Mouse (Mus musculus): ENCODE results near the gene Wfikkn2. TPM values are rescaled to one million over a fixed set of nuclear protein-coding genes. Genes with fewer than 3 reads are reported as not detected.

Wfikkn2 gene
- polyA plus RNA-seq, 1 experiment, result not detected

- Histone ChIP-seq H3K4me1 (ENCODE audit: control insufficient read depth, insufficient read depth, low read length) (peaks cover 10% of the 10 kb centered on the region), H3K27ac (ENCODE audit: insufficient read depth, low read depth, low read length) (no peak overlapping the region), H3K4me3 (ENCODE audit: insufficient read depth, low read length) (peak overlapping the region; percentile 33)
- no peak for TF ChIP-seq POLR2A (IDR thresholded peaks at IDR 0.05; ENCODE audit: borderline replicate concordance, low read depth, low read length)
- peak; percentile 54 for TF ChIP-seq CTCF (IDR thresholded peaks at IDR 0.05; ENCODE audit: low read depth, low read length)
Measured at GRCm38 (mm10) chr11:94265134-94265785, 19.5 kb upstream of the Wfikkn2 start.

GRCm38 (mm10) chr11:94261585-94262370 lies 16.0 kb upstream of the Wfikkn2 start:
- TF ChIP-seq CTCF (IDR thresholded peaks at IDR 0.05; ENCODE audit: low read depth, low read length) (no peak), POLR2A (IDR thresholded peaks at IDR 0.05; ENCODE audit: borderline replicate concordance, low read depth, low read length) (no peak)
- Histone ChIP-seq H3K27ac (ENCODE audit: insufficient read depth, low read depth, low read length) (no peak overlapping the region), H3K4me3 (ENCODE audit: insufficient read depth, low read length) (no peak overlapping the region), H3K4me1 (ENCODE audit: control insufficient read depth, insufficient read depth, low read length) (peaks cover 19% of the 10 kb centered on the region)

GRCm38 (mm10) chr11:94259814-94260213 lies 14.0 kb upstream of the Wfikkn2 start:
- H3K4me3 ChIP-seq (ENCODE audit: insufficient read depth, low read length), result no peak overlapping the region
- TF ChIP-seq CTCF (IDR thresholded peaks at IDR 0.05; ENCODE audit: low read depth, low read length), result no peak
- no peak for TF ChIP-seq POLR2A (IDR thresholded peaks at IDR 0.05; ENCODE audit: borderline replicate concordance, low read depth, low read length)
- peak overlapping the region; percentile 59 for H3K27ac ChIP-seq (ENCODE audit: insufficient read depth, low read depth, low read length)
- H3K4me1 ChIP-seq (ENCODE audit: control insufficient read depth, insufficient read depth, low read length), result peaks cover 18% of the 10 kb centered on the region

GRCm38 (mm10) chr11:94257987-94258386 lies 12.2 kb upstream of the Wfikkn2 start:
- Histone ChIP-seq H3K27ac (ENCODE audit: insufficient read depth, low read depth, low read length) (no peak overlapping the region), H3K4me1 (ENCODE audit: control insufficient read depth, insufficient read depth, low read length) (peaks cover 23% of the 10 kb centered on the region), H3K4me3 (ENCODE audit: insufficient read depth, low read length) (no peak overlapping the region)
- no peak for TF ChIP-seq CTCF (IDR thresholded peaks at IDR 0.05; ENCODE audit: low read depth, low read length)
- no peak for TF ChIP-seq POLR2A (IDR thresholded peaks at IDR 0.05; ENCODE audit: borderline replicate concordance, low read depth, low read length)

GRCm38 (mm10) chr11:94255733-94256132 lies 9.9 kb upstream of the Wfikkn2 start:
- Histone ChIP-seq H3K4me3 (ENCODE audit: insufficient read depth, low read length) (no peak overlapping the region), H3K27ac (ENCODE audit: insufficient read depth, low read depth, low read length) (no peak overlapping the region), H3K4me1 (ENCODE audit: control insufficient read depth, insufficient read depth, low read length) (peaks cover 29% of the 10 kb centered on the region)
- TF ChIP-seq POLR2A (IDR thresholded peaks at IDR 0.05; ENCODE audit: borderline replicate concordance, low read depth, low read length) (no peak), CTCF (IDR thresholded peaks at IDR 0.05; ENCODE audit: low read depth, low read length) (no peak)

- H3K4me3 ChIP-seq (ENCODE audit: insufficient read depth, low read length), result no peak overlapping the region
- no peak overlapping the region for H3K27ac ChIP-seq (ENCODE audit: insufficient read depth, low read depth, low read length)
- TF ChIP-seq CTCF (IDR thresholded peaks at IDR 0.05; ENCODE audit: low read depth, low read length) (no peak), POLR2A (IDR thresholded peaks at IDR 0.05; ENCODE audit: borderline replicate concordance, low read depth, low read length) (no peak)
- H3K4me1 ChIP-seq (ENCODE audit: control insufficient read depth, insufficient read depth, low read length), result peaks cover 15% of the 10 kb centered on the region
Measured at GRCm38 (mm10) chr11:94253691-94254090, 7.9 kb upstream of the Wfikkn2 start.

- peaks cover 15% of the 10 kb centered on the region for H3K4me1 ChIP-seq (ENCODE audit: control insufficient read depth, insufficient read depth, low read length)
- no peak overlapping the region for H3K4me3 ChIP-seq (ENCODE audit: insufficient read depth, low read length)
- no peak for TF ChIP-seq POLR2A (IDR thresholded peaks at IDR 0.05; ENCODE audit: borderline replicate concordance, low read depth, low read length)
- no peak for TF ChIP-seq CTCF (IDR thresholded peaks at IDR 0.05; ENCODE audit: low read depth, low read length)
- no peak overlapping the region for H3K27ac ChIP-seq (ENCODE audit: insufficient read depth, low read depth, low read length)
Measured at GRCm38 (mm10) chr11:94253156-94253555, 7.4 kb upstream of the Wfikkn2 start.

GRCm38 (mm10) chr11:94246789-94247061 lies 920 bp upstream of the Wfikkn2 start:
- TF ChIP-seq CTCF (IDR thresholded peaks at IDR 0.05; ENCODE audit: low read depth, low read length), result no peak
- no peak for TF ChIP-seq POLR2A (IDR thresholded peaks at IDR 0.05; ENCODE audit: borderline replicate concordance, low read depth, low read length)

GRCm38 (mm10) chr11:94244385-94244784 lies 1.4 kb downstream of the Wfikkn2 start:
- Histone ChIP-seq H3K4me1 (ENCODE audit: control insufficient read depth, insufficient read depth, low read length) (no peaks in the 10 kb centered on the region), H3K27ac (ENCODE audit: insufficient read depth, low read depth, low read length) (no peak overlapping the region), H3K4me3 (ENCODE audit: insufficient read depth, low read length) (no peak overlapping the region)
- TF ChIP-seq CTCF (IDR thresholded peaks at IDR 0.05; ENCODE audit: low read depth, low read length), result no peak
- no peak for TF ChIP-seq POLR2A (IDR thresholded peaks at IDR 0.05; ENCODE audit: borderline replicate concordance, low read depth, low read length)

More at GRCm38 (mm10) chr11:94246789-94247061, 920 bp upstream of the Wfikkn2 start:
- H3K4me3 ChIP-seq (ENCODE audit: insufficient read depth, low read length), result no peak overlapping the region
- peaks cover 1% of the 10 kb centered on the region for H3K4me1 ChIP-seq (ENCODE audit: control insufficient read depth, insufficient read depth, low read length)
- H3K27ac ChIP-seq (ENCODE audit: insufficient read depth, low read depth, low read length), result no peak overlapping the region

Data from bone marrow macrophage, adult 2 months (primary cell).